Mouse (Mus musculus): ENCODE measurements at regions not wholly inside any gene's neighbourhood (a gene's known extent, or its start where the extent isn't known, plus 50 kb on each side); places are given as distances from the start of the nearest gene placed in this dataset.

DNA sequence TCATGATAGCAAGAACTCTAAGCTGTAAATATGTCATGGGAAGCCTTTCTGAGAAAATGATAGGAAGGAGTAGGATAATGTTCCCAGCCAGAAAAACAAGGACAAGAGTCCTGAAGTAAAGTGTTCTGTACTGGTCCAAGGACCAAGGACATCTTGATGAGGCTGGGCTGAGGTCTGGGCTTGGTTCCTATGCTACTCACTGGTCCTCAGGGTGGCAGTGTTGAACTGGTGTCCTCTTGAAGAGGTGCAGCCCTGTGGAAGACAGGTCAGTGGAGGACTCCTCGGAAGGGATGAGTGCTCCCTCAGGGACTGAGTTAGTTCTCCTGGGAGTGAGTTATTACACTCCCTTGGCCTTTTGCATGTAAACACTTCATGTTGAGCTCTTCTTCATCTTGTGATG, 312.5 kb upstream of the Mmadhc start:
- peak in 1 of 2 experiments; percentile 3 for DNase-seq

DNA sequence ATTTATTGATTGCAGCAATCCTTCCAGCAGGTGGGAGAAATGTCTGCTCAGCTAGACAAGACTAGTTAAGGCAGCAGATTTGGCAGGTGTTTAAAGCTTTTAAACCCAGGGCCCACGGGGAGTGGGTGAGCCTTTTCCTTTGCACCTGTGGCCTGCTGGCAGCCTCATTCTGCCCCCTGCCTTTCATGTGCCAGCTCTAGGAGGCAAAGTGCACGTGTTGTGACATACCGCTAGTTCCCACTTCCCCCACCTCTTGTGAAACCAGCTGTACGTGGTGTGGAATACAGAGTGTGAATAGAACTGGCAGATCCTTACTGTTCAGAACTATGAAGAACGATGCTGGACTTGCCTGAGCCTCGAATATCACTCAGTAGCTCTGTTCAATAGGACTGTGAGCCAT, 292.6 kb upstream of the Mmadhc start:
- DNase-seq: no peak

DNA sequence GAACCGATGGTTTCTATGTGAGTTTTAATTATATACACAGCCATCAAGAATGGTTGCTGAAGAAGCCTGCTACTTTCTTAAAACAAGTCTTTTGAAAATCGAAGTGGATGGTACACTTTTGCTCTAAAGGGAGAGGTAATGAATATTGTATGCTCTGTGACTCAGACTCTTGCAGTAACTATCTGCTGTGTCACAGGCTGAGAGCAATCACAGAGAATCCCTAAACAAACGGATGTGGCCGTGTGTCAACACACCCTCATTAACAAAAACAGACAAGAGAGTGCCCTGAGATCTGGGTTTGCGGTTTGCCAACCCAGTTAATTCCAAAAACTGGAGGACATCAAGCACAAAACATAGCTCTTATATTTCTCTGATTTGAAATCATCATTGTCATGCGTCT, 292.1 kb upstream of the Mmadhc start:
- DNase-seq: no peak

DNA sequence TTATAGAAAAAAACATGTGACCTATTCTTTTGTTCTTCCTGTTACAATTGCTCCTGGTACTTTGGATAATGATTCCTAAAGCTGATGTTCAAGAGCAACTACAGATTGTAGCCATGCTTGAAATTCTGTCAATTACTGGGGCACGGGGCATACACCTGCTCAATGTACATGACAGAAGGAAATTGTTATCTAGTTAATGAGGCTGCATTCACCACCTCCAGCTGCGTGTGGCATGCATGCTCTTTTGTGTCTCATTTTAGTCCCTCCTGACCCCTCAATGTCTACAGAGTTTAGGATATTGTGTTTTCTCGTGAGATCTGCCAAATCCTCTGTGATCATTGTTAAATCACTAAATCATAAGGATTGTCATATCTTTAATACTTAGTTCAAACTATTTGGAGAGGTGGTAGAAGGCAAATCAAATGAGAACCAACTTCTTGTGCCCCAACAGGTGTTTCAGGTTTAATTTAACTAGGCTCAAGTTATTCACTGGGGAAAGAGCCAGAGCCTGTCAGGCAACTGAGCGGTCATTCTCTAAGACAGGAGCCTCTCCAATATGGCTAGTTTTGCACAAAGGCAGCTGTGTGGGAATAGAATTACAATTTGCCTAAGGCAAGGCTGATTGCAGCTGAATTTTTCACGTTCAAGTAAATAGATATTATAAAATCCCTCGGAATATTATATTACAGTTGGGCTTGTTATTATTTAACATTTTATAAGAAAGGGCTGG, 289.9 kb upstream of the Mmadhc start:
- DNase-seq: no peak

DNA sequence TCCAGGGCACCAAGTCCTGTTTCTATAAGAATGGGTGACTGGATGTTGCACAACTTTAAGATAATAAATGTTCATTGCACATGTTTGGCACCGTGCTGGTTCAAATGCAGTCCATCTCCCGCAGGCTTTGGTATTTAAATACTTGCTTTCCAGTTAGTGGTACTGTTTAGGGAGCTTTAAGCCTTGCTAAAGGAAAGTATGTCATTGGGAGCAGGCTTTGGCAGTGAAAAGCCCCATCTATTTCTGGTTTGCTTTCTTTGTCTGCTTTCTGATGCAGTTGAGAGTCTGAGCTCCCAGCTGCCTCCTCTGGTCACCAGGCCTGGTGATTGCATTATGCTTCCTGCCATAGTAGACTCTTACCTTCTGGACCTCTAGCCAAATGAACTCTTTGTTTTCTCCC, 283.0 kb upstream of the Mmadhc start:
- DNase-seq: no peak

DNA sequence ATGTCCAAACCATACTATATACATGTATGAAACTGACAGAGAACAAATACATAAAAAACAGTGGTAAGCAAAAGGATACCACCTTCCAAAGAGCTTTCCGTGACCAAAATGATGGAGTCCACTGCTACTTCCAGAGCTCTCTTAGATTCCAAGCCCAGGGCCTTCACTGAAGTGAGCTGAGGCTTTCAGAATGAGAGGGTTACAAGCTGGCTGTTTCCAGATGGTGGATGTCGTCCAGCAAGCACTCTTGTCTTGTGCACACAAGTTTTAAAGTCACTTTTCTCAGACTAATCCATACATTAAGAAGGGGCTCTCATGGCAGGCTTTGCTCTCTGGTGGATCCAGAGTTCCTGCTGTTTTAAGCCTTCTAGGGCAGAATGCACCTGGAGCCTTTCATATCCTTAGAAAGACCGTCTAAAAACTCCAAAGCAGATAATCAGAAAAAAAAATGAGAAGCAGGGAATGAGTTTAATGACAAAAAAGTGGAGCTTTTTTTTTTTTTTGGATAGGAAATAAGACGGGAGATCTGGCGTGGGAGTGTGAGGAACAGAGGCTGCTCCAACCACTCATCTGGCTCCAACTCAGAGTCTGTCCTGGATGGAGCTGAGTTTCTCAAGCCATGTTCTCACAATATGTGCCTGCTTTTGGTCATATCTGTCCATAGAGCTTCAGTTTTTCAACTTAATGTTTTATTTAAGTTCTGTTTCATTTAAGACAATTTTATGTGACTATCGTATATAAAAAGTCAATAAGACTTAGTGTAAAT, 281.9 kb upstream of the Mmadhc start:
- no peak for DNase-seq

DNA sequence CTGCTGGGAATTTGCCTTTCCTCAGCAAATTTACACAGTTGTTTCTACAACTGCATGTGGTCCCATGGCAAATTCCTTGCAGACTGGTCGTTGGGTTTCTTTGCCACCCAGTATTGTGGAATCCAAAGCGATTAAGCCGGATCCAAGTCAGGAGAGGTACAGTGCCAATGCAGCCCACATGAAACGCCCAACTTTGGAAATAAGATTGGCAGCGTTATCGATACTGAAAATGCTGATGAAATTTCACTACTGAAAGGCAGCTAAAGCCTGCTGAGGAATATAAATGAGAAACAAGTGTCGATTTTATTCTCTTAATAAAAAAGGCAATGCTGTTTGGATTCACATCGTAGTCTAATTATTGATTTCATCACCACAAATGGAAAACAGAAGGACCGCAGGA, 281.1 kb upstream of the Mmadhc start:
- peak; percentile 32 to 35 for DNase-seq

DNA sequence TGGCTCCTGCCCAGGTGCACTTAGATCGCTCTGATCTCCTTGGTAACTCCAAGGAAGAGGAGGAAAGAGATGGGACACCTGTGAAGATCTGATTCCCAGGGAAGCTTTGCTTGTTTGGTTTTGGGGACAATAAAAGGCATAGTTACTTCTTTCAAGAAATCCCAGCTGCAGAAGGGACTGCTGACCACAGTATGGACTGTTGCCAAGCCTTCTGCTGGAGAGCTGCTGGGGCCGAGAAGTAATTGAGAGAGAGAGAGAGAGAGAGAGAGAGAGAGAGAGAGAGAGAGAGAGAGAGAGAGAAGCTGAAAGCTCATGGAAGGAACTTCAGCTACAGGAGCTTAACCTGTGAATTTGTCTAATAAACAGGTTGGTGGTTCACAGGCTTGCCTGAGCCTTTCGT, 276.9 kb upstream of the Mmadhc start:
- DNase-seq: no peak

DNA sequence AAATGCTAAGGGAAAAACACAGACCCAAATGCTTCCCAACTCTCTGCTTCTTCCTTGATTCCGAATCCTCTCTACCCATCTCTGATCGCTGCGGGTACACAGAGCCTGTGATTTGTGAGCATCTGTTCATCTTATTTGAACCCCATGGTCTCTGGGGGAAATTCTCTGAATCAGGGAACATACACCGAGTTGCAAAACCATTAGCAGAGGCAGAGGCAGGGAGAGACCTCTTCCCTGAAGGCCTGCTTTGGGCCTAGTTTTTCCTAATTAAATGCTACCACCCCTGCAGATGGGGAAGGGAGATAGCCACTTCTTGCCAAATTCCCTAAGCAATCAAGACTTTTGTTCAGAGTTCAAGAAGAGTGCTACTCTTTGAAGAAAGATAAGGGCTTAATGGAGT, 274.4 kb upstream of the Mmadhc start:
- no peak for DNase-seq

DNA sequence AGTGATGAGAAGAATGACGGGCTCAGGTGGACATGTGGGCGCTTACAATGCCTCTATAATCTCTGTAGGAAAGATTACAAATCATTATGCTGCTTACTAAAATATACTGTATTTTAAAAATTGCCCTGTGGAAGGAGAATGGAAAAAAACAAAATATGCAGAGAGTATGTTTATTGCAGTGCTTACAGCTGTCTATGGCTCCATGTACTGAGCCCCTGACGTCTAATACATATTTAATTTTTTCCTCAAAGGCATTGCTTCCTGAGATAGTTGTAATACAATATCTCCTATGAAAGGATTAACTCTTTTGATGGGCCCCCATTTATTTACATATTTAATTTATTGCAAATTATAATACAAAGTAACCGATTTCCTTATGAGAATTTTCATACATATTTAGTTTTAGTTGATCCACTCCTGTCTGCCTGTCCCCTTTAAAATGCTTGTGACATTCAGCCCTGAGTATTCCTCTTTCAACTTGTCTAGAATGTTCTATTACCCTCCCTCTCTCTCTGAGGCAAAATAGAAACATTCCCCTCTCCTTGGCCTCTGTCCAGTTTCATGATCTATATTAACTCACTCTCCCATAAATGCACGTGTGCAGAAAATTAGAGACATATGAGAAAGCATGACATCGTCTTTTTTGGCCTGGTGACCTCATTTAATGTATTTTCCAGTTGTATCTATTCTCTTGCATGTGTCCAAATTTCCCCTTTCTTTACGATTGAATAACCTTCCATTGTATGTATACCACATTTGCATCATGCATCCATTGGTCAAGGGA, 273.1 kb upstream of the Mmadhc start:
- DNase-seq: no peak

DNA sequence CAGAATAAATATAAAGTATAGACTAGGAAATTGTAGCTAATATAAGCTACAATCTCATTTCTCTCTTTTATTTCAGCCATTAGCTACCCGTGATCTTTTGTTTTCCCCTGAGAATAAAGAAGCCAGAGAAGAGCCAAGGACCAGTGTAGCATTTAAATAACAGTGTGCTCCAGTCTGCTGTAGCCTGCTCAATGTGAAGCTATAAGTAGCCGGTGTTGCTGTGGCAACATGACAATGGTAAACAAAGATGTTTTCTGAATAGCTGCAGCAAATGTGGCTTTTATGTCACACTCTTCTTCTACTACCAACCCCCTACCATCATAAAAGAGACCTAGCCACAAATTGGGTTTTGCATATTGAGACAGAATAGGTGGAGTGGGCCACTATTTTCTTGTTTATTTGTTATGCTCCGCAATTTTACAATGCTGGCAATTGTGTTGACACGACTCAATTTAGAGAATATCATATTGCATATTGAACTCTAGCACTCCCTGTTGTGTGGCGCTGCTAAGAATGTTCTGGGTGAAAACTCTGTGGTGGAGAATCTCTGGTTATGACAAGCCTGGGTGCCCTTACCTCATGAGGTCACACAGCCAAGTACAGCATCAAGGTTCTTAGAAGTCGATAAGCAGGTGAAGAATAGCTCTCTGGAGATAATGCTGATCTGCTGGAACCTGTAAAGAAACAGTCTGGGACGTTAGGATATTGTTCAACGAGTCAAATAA, 272.3 kb upstream of the Mmadhc start:
- DNase-seq: no peak

DNA sequence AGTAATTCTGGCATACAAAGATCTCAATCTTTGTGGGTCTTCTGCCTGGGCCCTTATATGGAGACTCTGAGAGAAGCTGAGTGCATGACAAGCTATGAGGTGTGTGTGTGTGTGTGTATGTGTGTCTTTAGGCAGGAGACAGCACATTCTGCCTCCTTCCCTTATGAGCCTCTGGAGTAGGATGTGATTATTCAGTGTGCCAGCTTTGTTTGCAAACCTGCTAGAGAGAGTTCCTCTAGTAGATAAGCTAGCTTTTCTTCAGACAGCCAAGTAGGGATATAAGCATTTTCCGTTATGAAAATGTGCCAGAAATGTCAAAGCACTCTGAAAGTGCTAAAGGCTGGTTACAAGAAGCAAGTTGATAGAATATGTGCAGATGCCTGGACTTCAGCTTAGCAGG, 270.9 kb upstream of the Mmadhc start:
- no peak for DNase-seq

DNA sequence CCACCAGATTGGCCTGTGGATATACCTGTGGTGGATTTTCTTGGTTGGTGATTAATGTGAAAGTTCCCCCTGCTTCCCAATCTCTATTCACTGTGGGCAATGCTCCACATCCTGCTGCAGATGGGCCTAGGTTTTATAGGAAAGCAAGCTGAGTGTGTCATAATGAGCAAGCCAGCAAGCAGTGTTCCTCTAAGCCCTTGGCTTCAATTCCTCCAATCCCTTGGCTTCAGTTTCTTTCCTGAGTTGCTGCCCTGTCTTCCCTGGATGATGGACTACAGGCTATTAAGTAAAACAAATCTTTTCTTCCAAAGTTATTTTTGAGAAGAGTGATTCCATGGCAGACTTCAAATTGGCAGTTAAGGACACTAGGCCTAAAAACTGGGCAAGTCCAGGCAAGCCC, 257.4 kb upstream of the Mmadhc start:
- DNase-seq: no peak

DNA sequence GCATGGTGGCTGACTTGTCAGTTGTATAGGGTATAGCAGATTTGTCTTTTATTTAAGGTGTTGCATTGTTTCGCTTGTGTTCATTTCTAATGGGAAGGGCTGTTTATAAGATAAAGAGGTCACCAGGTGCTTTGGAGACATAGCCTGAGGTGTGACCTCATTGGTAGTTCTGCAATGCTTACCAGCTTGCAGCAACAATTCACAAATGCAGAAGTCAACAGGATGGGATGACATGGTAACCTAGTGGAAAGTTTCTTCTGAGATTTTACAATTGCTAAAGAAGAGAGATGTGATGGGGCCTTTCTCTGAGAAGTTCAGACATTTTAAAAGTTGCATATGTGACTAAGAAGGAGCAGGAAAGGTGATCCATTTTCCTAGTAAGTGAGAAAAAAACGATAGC, 255.8 kb upstream of the Mmadhc start:
- no peak for DNase-seq

DNA sequence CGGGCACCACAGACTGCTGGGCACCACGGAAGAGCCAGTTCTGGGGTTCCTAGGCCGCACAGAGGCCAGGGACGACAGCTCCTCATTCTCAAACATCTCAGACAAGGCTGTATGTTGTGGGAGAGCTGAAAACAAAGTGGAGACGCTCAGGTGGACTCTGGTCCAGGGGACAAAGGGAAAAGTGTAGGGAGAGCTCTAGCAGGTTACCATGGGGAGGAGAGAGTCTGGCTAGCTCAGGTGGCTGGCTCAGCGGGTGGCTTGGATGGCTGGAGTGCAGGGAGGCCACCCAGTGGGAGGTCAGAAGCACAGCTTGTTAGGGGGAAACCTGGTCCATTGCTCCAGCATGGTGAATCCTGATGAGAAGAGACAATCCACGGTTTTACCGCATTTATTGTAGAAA, 253.3 kb upstream of the Mmadhc start:
- no peak for DNase-seq

DNA sequence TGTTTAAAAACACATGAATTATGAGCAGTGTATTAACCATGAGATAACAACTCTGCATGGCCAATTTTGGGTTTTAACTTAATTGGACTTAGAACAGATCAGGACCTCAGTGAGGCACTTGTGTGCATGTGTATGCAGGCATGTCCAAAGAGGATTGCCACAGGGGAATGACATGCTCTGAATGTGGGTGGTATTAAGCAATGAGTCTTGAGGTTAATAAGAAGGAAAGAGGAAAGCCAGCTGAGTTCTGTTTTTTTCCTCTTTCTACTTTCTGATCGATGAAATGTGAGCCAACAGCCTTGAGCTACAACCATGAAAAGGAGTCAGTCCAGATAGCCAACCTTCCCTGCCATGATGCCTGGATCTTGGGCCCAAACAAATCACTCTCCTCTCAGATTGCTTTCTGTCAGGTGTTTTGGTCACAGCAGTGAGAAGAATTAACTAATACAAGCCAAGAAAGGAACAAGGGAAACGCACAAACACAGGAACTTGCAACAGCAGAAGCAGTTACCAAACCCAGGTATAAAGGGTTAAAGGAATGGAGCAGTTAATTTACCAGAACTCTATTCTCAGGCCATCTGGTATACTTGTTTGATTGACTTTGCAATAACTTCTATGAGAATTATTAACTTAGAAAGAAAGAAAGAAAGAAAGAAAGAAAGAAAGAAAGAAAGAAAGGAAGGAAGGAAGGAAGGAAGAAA, 243.3 kb upstream of the Mmadhc start:
- no peak for DNase-seq

DNA sequence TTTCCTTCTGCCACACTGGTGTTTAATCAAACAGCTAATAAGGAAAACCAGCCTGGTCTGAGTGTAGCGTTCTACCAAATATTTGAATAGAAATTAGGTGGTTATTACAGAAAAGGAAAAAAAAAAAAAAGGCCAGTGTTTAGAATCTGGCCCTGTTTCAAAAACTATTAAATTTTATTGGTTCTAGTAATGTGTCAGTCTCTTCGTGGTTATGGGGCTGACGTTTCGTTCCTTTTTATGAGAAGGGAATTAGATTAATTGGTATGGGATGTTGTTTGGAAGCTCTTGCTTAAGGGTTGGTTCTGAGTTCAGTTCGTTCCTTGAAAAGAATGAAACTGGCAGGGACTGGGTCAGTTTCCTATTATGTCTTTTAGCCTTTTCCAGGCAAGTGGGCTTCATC, 241.5 kb upstream of the Mmadhc start:
- no peak for DNase-seq

DNA sequence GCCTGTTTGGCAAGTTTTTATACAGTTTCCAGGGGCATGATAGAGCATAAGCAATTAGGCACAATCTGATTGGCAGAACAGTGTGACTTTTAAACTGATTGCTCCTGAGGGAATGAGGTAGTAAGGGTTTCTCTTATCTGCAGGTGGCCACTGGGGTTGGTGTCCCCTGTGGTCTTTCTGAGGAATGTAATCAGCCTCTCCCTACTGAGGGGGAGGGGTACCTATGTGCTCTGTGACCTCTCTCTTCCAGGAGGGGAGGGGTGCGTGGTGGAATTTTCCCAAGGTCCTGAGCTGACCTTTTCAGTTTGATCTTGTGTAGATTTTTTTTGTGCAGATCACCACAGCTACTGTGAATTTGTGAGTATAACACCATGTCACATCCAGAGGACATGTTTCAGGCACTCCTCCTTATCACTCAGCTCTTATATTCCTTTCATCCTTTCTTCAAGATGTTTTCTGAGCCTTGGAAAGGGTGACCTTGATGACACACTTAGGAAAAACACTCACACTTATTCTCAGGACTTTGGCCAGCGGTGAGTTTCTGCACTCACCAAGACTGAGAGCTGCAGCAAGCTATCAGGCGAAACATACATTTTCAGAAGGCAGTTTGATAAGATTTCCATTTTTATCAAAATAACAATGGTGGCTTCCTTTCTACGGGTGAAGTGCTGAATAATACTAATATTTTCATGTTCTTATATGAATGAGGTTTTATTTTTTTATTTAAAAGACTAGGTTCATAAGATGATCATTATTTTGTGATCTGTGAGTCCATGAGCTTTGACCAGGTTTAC, 238.7 kb upstream of the Mmadhc start:
- no peak for DNase-seq

DNA sequence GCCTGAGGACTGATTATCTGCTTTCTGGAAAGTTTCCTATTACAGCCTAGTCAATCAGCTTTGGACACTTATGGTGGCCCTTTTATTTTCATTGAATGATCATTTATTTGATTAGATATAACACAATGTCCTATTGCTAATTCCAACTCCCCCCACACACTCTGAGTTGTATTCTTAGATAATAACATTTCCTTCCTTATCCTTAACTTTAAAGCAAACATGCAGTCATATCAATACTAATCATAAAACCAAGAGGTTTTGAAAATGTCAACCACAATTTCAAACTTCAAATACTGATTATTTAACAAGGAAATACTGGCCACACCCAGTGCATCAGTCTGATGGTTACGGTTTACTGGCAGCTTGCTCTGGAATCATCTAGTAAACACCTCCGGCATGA, 237.1 kb upstream of the Mmadhc start:
- no peak for DNase-seq

DNA sequence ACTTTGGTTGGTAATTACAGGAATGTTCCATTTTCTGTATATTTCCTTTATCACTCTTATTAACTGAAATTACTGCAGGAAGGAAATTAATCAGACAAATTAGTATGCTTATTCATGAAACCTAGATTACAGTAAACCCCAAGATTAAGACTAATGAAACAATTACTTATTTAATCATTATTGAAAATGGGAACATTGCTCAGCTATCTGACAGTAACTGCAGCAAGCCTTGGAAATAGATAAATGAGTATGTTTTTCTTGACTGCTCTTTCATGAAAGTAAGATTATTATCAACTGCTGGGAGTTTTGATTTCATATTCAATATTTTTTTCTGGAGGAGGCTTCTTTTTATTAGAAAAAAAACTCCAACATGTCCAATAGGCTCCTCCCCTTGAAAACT, 230.8 kb upstream of the Mmadhc start:
- no peak for DNase-seq

DNA sequence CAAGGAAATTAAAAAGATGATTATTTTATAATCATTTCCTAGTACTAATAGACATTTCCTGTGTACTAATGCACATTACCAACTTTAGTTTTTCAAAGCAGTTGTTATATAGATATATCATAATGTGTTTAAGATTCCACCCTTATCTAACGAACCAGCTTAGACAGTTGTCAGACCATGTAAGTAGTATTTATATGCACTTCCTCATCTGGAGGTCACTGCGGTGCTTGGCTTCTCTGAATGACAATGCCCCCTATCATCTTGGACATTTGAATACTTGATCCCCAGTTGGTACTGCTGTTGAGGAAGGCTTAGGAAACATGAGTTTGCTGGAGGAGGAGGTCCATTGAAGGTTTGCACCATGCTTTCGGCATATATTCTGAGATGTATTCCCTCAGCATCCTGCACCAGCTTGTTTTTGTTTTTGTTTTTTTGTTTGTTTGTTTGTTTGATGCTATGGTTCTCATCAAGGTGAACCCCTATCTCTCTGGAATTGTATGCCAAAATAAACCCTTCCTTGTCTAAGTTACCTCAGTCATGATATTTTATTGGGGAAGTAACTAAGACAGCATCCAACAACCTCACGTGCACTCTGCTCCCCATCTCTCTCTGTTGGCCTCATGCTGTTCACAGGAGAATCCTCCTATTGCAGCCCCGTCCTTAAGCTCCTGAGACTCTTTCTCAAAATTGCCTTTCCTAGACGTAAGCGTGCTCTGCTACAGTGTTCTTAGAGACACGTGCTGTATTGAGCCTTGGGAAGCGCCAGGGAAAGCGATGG, 228.4 kb upstream of the Mmadhc start:
- no peak for DNase-seq

All from layer of hippocampus, postnatal 36 days (tissue).